Mouse (Mus musculus) forebrain, postnatal 0 days (tissue): ENCODE data around the gene Vmn1r198. TPM values are rescaled to one million over a fixed set of nuclear protein-coding genes. Genes with fewer than 3 reads are reported as not detected.
"Not testable (repeated sequence)": the region's sequence is repeated elsewhere in the genome, so short reads cannot be mapped to it uniquely, and the experiment has no call there.

Experiments used
- ATAC-seq: fragments of 200-750 bp; cut with Nextera tagmentation; 2 replicates; pipeline ENCODE4 v1.8.0; 2017; ENCODE audit warnings: mild to moderate bottlenecking, moderate library complexity
- DNase-seq: peaks from one replicate; pipeline ENCODE4 v3.0.0-alpha.2; 2015
- H3K27ac ChIP-seq: fragments of 300-500 bp; sonication (generic); 2 replicates; pipeline ENCODE4 v1.5.1; 2014; ENCODE audit warnings: low read depth, mild to moderate bottlenecking, antibody characterized with exemption, low read length, moderate library complexity, mixed read lengths
- H3K27me3 ChIP-seq: fragments of 300-500 bp; sonication (generic); 2 replicates; pipeline ENCODE4 v1.6.1; 2014; ENCODE audit warnings: mild to moderate bottlenecking, low read length, mixed read lengths; ENCODE audit not compliant: insufficient read depth
- H3K36me3 ChIP-seq: fragments of 300-500 bp; sonication (generic); 2 replicates; pipeline ENCODE4 v1.6.1; 2014; ENCODE audit warnings: mild to moderate bottlenecking, moderate library complexity; ENCODE audit not compliant: insufficient read depth
- H3K4me1 ChIP-seq: fragments of 300-500 bp; sonication (generic); 2 replicates; pipeline ENCODE4 v1.6.1; 2014; ENCODE audit warnings: antibody characterized with exemption; ENCODE audit not compliant: insufficient read depth
- H3K4me2 ChIP-seq: fragments of 300-500 bp; sonication (generic); 2 replicates; pipeline ENCODE4 v1.6.1; 2014; ENCODE audit warnings: low read depth, mild to moderate bottlenecking, moderate library complexity
- H3K4me3 ChIP-seq: fragments of 300-500 bp; sonication (generic); 2 replicates; pipeline ENCODE4 v1.5.1; 2014; ENCODE audit warnings: low read depth, low read length, mixed read lengths
- H3K9ac ChIP-seq: fragments of 300-500 bp; sonication (generic); 2 replicates; pipeline ENCODE4 v1.6.1; 2014; ENCODE audit warnings: mild to moderate bottlenecking
- H3K9me3 ChIP-seq: fragments of 300-500 bp; sonication (generic); 2 replicates; pipeline ENCODE4 v1.6.1; 2016; ENCODE audit warnings: low read length
- CTCF ChIP-seq: sonication (generic); IDR thresholded peaks from 2 replicates; pipeline ENCODE4 v1.5.1; 2016; ENCODE audit warnings: antibody characterized with exemption, control low read depth, low read depth
- WGBS: fragments of 180-500 bp; shearing (Covaris S2); extraction: QIAGEN DNeasy Blood & Tissue Kit; methylation state at CpG from one replicate; pipeline ENCODE4 v1.1.7; 2014; 5-methylcytosine and 5-hydroxymethylcytosine counted together
- polyA plus RNA-seq: library from polyadenylated mRNA; unstranded; fragments of >200 nt; fragmentation: Nextera tagmentation; extraction: Ambion mirVana; gene quantifications from 2 replicates; pipeline ENCODE4 v1.2.1, GENCODE M21; 2015
- total RNA-seq: library from RNA; depleted of rRNA; stranded (reverse); fragments of >200 nt; gene quantifications from 2 replicates; pipeline ENCODE4 v1.2.3, GENCODE M21; 2014; rRNA removed

Vmn1r198 gene
- total and polyA plus RNA-seq, 2 experiments from 2014 or later = not detected

DNA sequence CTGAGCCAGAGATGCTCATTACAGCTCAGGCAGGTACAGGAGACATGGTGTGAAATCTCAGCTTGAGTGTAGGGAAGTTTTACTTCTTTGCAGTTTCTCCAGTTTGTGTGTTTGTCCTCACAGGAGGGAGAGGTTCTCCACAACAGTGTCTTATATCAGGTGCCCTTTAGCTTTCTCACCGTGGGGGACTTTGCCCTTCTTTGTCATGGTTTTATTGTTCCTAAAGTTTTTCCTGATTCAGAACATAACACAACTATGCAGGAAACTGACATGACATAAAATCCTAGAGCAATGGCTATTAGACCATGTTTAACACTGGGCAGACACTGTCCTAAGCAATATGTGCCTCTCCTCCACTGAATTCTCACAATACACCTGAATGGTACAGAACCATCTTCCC lies 649 bp downstream of the Vmn1r198 start:
- H3K9ac ChIP-seq = no peak overlapping the region
- DNase-seq (no peak), ATAC-seq (no peak)
- 87% methylated on average over 1 of the region's 1 CpGs for WGBS
- no peak overlapping the region for H3K27ac ChIP-seq
- no peak overlapping the region for H3K4me3 ChIP-seq
- no peaks in the 10 kb centered on the region for H3K27me3 ChIP-seq
- no peaks in the 10 kb centered on the region for H3K36me3 ChIP-seq
- H3K4me2 ChIP-seq = no peak overlapping the region
- TF ChIP-seq CTCF = no peak
- no peaks in the 10 kb centered on the region for H3K4me1 ChIP-seq
- no peaks in the 10 kb centered on the region for H3K9me3 ChIP-seq

GRCm38 (mm10) chr13:22379518-22379917 lies 29.4 kb downstream of the Vmn1r198 start, which contains the start of gene Vmn1r199:
Vmn1r199 (plus strand) TSS chr13:22379818.
- H3K9me3 ChIP-seq = no peaks in the 10 kb centered on the region
- H3K36me3 ChIP-seq = no peaks in the 10 kb centered on the region
- no peak for TF ChIP-seq CTCF
- H3K27ac ChIP-seq = no peak within 1 kb of the TSS
- DNase-seq (no peak), ATAC-seq (no peak)
- 77% methylated on average over 2 of the region's 2 CpGs for WGBS
- no peak within 1 kb of the TSS for H3K4me2 ChIP-seq
- no peak within 1 kb of the TSS for H3K4me3 ChIP-seq
- H3K9ac ChIP-seq = no peak within 1 kb of the TSS
- no peaks in the 10 kb centered on the region for H3K27me3 ChIP-seq
- H3K4me1 ChIP-seq = no peaks in the 10 kb centered on the region

DNA sequence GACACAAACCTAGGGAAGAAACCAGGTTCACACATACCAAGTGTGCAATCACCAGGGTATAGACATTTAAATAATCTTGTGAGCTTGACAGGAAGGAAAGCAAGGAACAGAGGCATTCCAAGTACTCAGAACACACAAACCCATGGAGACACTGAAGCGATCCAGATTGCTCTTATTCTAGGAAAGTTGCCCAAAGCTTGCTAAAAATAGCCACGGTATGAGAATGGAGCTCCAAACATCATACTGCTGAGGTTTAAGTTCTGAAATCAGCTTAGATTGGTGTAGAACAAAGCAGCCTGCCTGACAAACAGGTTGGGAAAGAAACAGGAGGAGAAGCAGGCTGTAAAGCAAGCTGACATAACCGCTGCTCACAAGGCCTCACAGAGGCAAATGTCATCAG lies 31.0 kb downstream of the Vmn1r198 start:
- H3K4me2 ChIP-seq, H3K4me1 ChIP-seq, H3K36me3 ChIP-seq, H3K4me3 ChIP-seq, H3K9me3 ChIP-seq, H3K27me3 ChIP-seq, H3K9ac ChIP-seq: not testable (repeated sequence)
- DNase-seq (peak; percentile 46), ATAC-seq (peak; percentile 94)
- WGBS = 58% methylated on average over 3 of the region's 3 CpGs
- peak overlapping the region; percentile 30; the same call in 1 of the 2 replicates for H3K27ac ChIP-seq

DNA sequence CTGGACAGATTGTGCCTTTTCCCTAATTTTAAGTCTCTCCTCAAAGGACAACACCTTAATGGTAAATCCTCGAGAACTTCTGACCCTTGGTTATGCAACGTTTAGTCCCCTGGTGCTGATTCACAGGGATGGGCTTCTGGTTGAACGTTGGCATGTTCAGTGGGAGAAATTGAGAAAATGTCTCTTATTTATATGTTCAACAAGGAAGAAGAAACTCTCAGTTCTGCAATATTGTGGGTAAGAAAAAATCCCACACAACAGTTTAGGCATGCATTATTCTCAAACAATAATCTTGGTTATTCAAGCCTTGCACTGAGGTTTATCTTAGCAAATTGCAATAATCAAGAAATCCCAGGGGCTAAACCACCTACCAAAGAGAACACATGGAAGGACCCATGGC lies 33.2 kb downstream of the Vmn1r198 start:
- no peak overlapping the region for H3K4me3 ChIP-seq
- no peak overlapping the region for H3K4me2 ChIP-seq
- WGBS = 83% methylated on average over 3 of the region's 3 CpGs
- ATAC-seq (no peak), DNase-seq (no peak)
- H3K9me3 ChIP-seq = no peaks in the 10 kb centered on the region
- H3K4me1 ChIP-seq = no peaks in the 10 kb centered on the region
- H3K9ac ChIP-seq = no peak overlapping the region
- no peak overlapping the region for H3K27ac ChIP-seq
- H3K36me3 ChIP-seq = no peaks in the 10 kb centered on the region
- TF ChIP-seq CTCF = no peak
- no peaks in the 10 kb centered on the region for H3K27me3 ChIP-seq

- no peak overlapping the region for H3K4me3 ChIP-seq
Measured at GRCm38 (mm10) chr13:22387050-22387449, 36.9 kb downstream of the Vmn1r198 start.

GRCm38 (mm10) chr13:22390073-22390472 lies 39.9 kb downstream of the Vmn1r198 start, which contains the start of gene Vmn1r200:
Vmn1r200 (plus strand) TSS chr13:22390373.
- TF ChIP-seq CTCF = no peak
- H3K27me3 ChIP-seq = no peaks in the 10 kb centered on the region
- DNase-seq (no peak), ATAC-seq (no peak)
- no peaks in the 10 kb centered on the region for H3K4me1 ChIP-seq
- 15% methylated on average over 3 of the region's 3 CpGs for WGBS
- no peak within 1 kb of the TSS for H3K9ac ChIP-seq
- no peak within 1 kb of the TSS for H3K27ac ChIP-seq
- no peaks in the 10 kb centered on the region for H3K9me3 ChIP-seq
- H3K4me3 ChIP-seq = no peak within 1 kb of the TSS
- no peak within 1 kb of the TSS for H3K4me2 ChIP-seq
- H3K36me3 ChIP-seq = no peaks in the 10 kb centered on the region

More at GRCm38 (mm10) chr13:22387050-22387449, 36.9 kb downstream of the Vmn1r198 start:
- no peak overlapping the region for H3K27ac ChIP-seq
- no peaks in the 10 kb centered on the region for H3K4me1 ChIP-seq
- no peak for DNase-seq
- TF ChIP-seq CTCF = no peak
- 91% methylated on average over 1 of the region's 1 CpGs for WGBS
- no peaks in the 10 kb centered on the region for H3K36me3 ChIP-seq
- no peak overlapping the region for H3K4me2 ChIP-seq
- no peak overlapping the region for H3K9ac ChIP-seq
- H3K9me3 ChIP-seq = no peaks in the 10 kb centered on the region
- H3K27me3 ChIP-seq = no peaks in the 10 kb centered on the region
- ATAC-seq = no peak

- Histone ChIP-seq H3K9me3 (no peaks in the 10 kb centered on the region), H3K27ac (no peak overlapping the region), H3K4me1 (no peaks in the 10 kb centered on the region), H3K4me2 (no peak overlapping the region), H3K9ac (no peak overlapping the region), H3K36me3 (no peaks in the 10 kb centered on the region), H3K4me3 (no peak overlapping the region), H3K27me3 (no peaks in the 10 kb centered on the region)
- WGBS = 75% methylated on average over 1 of the region's 1 CpGs
- TF ChIP-seq CTCF = no peak
- ATAC-seq (peak; percentile 67), DNase-seq (no peak)
Measured at GRCm38 (mm10) chr13:22402978-22403377, 52.8 kb downstream of the Vmn1r198 start.

Other genes starting within 250 kb of the Vmn1r198 start
- not detected in 2 replicates for gene Vmn1r189, start 244.5 kb upstream of the Vmn1r198 start, total RNA-seq
- not detected in 2 replicates for gene Vmn1r189, start 244.5 kb upstream of the Vmn1r198 start, polyA plus RNA-seq
- not detected in 2 replicates for gene Vmn1r191, start 166.4 kb upstream of the Vmn1r198 start, total RNA-seq
- not detected in 2 replicates for gene Vmn1r191, start 166.4 kb upstream of the Vmn1r198 start, polyA plus RNA-seq
- not detected in 2 replicates for gene Vmn1r192, start 159.2 kb upstream of the Vmn1r198 start, total RNA-seq
- gene Vmn1r192, start 159.2 kb upstream of the Vmn1r198 start, polyA plus RNA-seq = not detected in 2 replicates
- not detected in 2 replicates for gene Vmn1r193, start 127.2 kb upstream of the Vmn1r198 start, total RNA-seq
- not detected in 2 replicates for gene Vmn1r193, start 127.2 kb upstream of the Vmn1r198 start, polyA plus RNA-seq
- gene Vmn1r194, start 106.1 kb upstream of the Vmn1r198 start, total RNA-seq = not detected in 2 replicates
- gene Vmn1r194, start 106.1 kb upstream of the Vmn1r198 start, polyA plus RNA-seq = not detected in 2 replicates
- gene Vmn1r195, start 79.8 kb upstream of the Vmn1r198 start, total RNA-seq = not detected in 2 replicates
- not detected in 2 replicates for gene Vmn1r195, start 79.8 kb upstream of the Vmn1r198 start, polyA plus RNA-seq
- gene Vmn1r196, start 60.4 kb upstream of the Vmn1r198 start, total RNA-seq = not detected in 2 replicates
- not detected in 2 replicates for gene Vmn1r196, start 60.4 kb upstream of the Vmn1r198 start, polyA plus RNA-seq
- gene Vmn1r197, start 25.8 kb upstream of the Vmn1r198 start, total RNA-seq = not detected in 2 replicates
- gene Vmn1r197, start 25.8 kb upstream of the Vmn1r198 start, polyA plus RNA-seq = not detected in 2 replicates
- gene Vmn1r199, start 29.5 kb downstream of the Vmn1r198 start, total RNA-seq = not detected in 2 replicates
- gene Vmn1r199, start 29.5 kb downstream of the Vmn1r198 start, polyA plus RNA-seq = not detected in 2 replicates
- not detected in 2 replicates for gene Vmn1r200, start 40.0 kb downstream of the Vmn1r198 start, total RNA-seq
- 0.16 TPM in 1 of 2 replicates, not detected in the other for gene Vmn1r200, start 40.0 kb downstream of the Vmn1r198 start, polyA plus RNA-seq
- not detected in 2 replicates for gene Vmn1r201, start 121.6 kb downstream of the Vmn1r198 start, total RNA-seq
- gene Vmn1r201, start 121.6 kb downstream of the Vmn1r198 start, polyA plus RNA-seq = not detected in 2 replicates
- gene Vmn1r202, start 155.0 kb downstream of the Vmn1r198 start, total RNA-seq = not detected in 2 replicates
- not detected in 2 replicates for gene Vmn1r202, start 155.0 kb downstream of the Vmn1r198 start, polyA plus RNA-seq
- not detected in 2 replicates for gene Vmn1r203, start 167.8 kb downstream of the Vmn1r198 start, total RNA-seq
- not detected in 2 replicates for gene Vmn1r203, start 167.8 kb downstream of the Vmn1r198 start, polyA plus RNA-seq
- gene Vmn1r204, start 202.8 kb downstream of the Vmn1r198 start, total RNA-seq = not detected in 2 replicates
- not detected in 2 replicates for gene Vmn1r204, start 202.8 kb downstream of the Vmn1r198 start, polyA plus RNA-seq
- not detected in 2 replicates for gene Vmn1r205, start 242.6 kb downstream of the Vmn1r198 start, total RNA-seq
- not detected in 2 replicates for gene Vmn1r205, start 242.6 kb downstream of the Vmn1r198 start, polyA plus RNA-seq